Mouse (Mus musculus): ENCODE results near the gene Gm48551.

DNA sequence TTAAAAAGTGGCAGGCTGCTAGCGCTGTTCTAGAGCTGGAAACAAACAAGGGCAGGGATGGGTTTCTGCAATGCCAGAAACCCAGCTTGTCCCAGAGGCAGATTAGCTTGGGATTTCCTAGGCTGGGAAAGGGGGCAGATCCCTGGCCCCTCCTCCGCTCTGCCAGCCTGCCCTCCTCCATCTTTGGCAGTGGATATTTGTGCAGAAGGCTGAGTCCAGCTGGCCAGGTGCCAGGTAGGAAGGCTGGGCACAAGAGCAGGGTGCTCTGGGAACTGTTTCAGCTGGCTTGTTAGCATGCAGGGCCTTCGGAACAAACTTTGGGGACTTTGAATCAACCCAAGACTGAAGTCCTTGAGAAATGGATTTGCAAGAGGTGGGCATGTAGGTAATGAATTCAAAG is 51.2 kb downstream of the Gm48551 start:
- TF ChIP-seq CTCF (conservative IDR thresholded peaks at IDR 0.05; ENCODE audit: insufficient read depth, insufficient read length, low read depth, low read length) (no peak), POLR2A (IDR thresholded peaks at IDR 0.05; ENCODE audit: low read depth, low read length) (no peak)
